Mouse (Mus musculus) left cerebral cortex, adult 8-10 months (tissue): ENCODE data around the gene Ube2s. TPM values are rescaled to one million over a fixed set of nuclear protein-coding genes. Genes with fewer than 3 reads are reported as not detected.

Experiments used
- DNase-seq, 2 experiments: peaks; one replicate each; pipeline ENCODE4 v3.0.0; 2022; ENCODE audit warnings: low spot score in 2 of 2
- total RNA-seq, 4 experiments: library from RNA; stranded (reverse); gene quantifications; 2 replicates each; pipeline ENCODE4 v1.2.4; 2022

Ube2s gene
- total RNA-seq, 4 experiments from 2014 or later = 103 to 130 (median 112) TPM

DNA sequence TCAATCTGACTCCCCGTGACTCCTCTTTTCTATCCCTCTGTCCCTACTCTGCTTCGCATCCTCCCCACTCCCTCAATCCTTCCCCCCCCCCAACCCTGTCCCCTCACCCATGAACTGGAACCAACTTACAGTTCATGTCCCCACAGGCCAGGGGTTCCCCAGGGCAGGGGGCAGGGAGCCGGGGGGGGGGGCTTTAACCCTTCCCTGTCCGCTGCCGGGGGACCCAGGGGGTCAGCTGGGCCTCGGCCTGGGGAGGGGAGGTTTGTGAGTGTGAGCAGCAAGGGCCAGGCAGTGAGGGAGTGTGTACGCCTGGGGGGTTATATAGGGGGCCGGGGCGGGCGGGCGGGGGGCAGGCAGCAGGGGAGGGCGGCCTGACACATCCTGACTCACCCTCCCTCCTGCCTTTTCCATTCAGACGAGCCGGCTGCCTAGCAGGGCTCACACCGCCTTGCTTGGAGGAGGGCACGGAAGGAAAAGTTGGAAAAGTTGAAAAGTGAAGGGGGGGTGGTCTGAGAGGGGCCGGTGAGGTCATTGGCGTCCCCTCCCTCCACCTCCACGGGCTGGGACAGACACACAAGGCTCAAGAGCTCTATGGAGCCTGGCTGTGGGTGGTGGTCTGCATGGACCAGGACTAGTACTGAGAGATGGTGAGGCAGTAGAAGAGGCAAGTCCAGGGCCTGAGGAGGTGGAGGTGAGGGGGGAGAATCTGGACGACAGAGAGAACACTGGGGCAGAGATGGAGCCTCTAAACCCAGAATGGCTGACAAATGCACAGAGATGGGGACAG, 34.3 kb downstream of the Ube2s start:
- no peak for DNase-seq

DNA sequence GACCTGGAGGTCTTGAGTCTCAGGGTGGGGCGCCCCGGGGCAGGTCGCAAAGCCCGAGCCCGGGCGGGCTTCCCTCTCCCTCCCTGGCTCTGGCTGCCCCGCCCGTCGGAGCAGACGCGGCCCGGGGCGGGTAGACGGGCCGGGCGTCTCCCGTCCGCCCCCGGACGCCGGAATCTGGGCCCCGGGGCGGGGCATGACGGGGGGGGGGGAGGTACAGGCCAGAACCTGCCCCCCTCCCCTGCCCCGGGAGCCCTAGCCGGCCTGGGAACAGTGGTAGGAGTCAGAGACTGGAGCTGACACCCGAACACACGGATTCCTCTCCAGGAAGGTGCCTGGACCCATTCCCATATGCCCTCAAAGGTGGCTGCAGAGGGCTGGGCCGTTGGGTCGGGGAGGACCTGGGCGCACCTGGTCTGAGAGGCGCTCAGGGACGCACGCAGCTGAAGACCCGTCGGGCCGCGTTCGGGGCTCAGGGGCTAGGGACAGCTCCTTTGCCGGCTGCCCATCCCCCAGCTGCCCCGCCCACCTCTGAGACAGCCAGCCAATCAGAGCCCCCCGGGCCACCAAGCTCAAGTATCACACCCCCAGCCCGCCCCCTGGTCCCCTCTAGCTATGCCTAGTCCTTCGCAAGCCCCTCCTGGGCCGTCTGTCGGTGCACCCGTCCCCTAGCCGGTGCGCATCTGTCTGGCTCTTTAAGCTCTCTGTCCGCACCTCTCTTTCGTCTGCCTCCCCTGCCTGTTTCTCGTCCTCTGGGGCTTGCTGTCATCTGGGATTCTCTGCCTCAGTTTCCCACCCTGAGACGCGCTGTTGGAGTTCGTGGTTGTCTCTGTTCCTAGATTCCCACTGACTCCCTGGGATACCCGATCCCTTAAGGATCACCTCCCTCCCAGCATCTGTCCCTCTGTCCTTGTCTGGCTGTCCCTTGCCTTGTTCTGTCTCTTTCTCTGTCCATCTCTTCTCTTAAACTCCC, 35.2 kb downstream of the Ube2s start:
- no peak for DNase-seq

DNA sequence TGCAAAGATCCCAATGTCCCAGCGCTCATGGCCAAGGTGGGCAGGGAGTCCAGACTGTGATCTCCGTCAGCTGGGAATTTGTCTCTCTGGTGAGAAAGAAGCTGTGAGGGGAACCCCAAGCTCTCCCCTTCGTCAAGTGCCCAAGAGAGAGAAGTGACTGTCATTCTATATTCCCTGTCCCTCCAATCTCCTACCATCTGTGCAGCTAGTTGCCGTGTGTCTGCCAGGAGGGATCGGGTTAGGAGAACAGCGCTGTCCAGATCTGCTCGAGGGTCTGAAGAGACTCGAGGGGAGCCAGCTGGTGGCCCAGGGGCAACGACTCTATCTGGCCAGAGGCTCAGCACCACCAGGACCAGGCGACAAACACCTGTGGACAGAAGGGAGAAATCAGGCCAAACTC, 36.3 kb downstream of the Ube2s start:
- DNase-seq = no peak

DNA sequence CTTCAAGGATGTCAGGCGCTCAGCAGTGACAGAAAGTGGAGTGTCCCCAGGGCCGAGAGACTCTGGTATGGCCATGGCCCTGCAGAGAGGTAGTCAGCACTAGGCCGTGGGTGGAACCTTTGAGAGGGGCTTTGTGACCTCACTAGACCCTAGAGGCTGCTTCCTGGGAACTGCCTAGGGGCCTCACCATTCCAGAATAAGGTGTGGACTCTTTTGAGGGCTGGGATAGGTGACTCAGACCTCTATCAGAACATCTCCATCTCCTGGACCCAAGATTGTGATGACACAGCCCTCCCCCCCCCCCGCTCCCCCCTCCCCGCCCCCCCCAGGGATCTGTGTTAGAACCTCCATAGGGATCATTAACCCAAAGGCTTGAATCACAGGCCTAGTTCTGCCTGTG, 41.2 kb downstream of the Ube2s start, which contains the start of gene Fam71e2:
TSS of gene Fam71e2 (minus strand) at position 101 of the 400 bp plus-strand sequence.
- DNase-seq = no peak

DNA sequence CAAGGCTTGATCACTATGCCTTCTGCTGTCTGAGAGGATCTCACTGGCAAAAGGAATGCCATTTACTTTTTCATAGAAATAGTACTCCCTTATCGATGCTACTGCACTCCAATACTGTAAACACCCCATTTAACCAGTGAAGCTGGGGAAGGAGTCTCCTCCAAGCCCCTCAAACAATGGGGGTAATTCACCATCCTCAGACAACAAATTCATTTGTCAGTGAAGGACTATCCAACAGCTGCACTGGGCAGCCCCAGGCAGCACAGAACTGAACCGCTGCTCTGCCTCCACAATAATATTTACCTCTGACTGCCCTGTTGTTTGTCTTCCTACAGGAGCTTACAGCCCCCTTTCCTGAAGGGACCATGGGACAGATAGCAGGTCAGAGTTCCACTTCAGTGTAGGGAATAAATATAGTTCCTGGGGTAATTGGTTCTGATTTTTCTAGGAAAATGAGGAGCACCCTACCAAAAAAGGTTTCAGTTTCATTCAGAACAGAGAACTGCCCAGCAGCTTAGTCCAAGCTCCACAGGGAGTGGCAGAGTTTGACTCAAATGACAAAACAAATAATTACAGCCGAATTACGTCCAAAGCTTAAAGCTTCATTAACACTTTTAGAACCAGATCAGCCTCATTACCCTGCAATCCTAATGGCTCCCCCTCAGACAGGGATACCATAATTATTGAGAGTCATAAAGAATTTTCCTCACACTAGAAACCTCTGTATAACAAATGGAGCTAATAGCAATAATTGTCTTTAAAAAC, 47.3 kb downstream of the Ube2s start:
- no peak for DNase-seq

DNA sequence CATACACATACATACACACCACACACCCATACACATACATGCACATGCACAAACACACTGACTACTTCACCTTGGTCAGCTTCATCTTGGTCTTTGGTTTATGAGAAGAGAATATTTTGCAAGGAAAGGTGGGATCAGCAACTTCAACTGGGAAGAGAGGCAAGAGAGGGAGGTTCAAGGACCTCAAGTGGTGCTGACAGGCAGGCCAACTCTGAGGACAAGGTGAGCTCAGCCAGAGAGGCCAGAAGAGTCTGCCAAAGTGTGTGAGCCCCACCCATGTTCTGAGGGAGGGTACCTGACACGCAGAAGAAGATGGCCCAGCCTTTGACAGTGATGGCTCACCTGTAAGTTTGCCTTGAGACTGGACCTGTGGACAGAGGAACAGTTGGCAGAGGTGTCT, 52.7 kb downstream of the Ube2s start:
- DNase-seq = no peak

DNA sequence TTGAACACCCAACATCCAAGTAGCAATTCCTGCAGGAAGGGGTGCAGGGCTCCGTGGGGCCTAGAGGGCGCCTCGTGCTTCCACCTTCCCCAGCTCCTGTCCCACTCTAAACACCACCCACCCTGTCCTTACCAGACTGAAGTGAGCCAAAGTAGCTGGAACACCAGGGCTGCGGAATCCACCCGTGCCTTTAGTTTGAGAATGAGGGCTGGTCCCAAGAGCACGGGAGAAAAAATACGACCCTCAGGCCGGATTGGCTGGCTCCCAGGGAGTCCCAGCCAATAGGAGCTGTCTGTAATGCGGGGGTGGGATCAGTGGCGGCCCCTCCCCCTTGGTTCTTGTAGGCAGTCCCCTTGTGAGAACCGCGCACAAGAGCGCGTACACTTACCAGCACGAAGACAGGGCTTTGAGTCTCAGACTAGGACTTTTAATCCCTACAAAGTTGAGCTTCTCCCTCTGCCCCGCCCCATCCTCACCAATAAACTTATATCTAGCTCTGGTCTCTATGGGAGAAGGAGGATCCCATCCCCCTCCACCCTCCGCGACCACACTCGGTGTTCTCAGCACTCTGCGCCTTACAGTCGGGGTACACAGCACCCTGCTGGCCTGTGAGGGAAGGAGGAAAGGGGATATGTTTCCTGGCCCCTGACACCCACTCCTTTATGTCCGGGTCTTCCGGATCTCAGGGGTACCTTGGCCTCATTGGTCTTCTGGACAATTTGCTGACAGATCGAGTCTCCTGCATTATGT, 59.4 kb downstream of the Ube2s start, which contains the start of gene Cox6b2:
TSS of gene Cox6b2 (minus strand) at position 274 of the 750 bp plus-strand sequence.
- DNase-seq = no peak

DNA sequence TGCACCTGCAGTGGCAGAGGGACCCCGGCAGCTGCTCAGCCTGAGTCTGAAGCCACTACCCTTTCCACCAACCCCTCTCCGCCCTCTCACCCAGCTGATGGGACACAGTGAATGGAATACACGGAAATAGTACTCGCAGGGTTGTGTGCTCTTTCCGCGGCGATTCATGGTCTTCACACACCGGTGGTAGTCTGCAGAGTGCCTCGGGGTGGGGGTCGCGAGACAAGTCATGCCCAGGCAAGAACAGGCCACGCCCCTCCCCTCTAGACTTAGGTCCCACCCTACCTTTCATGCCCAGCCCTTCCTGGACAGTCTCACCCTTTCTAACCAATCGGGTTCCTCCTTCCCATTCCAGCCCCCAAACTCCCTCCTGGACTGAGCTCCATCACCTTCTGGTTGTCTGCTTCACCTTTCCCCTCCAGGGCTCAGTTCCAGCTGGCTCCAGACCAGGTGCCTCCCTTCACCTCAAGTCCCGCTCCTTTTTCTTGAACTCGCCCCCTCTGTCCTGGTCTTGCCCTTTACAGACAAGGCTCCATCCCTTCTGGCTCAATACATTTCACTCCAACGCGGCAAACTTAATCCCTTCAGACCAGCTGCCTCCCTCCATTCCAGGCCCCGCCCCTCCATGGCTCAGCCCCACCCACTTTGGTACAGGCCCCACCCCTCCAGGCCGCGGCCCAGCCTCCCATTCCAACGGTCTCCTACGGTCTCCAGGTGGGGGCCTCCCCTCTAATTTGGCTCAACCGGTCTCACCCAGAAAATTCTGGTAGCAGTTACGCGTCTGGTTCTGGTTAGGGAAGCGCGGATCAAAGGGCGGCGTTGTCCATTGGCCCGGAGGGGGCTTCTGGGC, 60.2 kb downstream of the Ube2s start:
- DNase-seq = no peak

DNA sequence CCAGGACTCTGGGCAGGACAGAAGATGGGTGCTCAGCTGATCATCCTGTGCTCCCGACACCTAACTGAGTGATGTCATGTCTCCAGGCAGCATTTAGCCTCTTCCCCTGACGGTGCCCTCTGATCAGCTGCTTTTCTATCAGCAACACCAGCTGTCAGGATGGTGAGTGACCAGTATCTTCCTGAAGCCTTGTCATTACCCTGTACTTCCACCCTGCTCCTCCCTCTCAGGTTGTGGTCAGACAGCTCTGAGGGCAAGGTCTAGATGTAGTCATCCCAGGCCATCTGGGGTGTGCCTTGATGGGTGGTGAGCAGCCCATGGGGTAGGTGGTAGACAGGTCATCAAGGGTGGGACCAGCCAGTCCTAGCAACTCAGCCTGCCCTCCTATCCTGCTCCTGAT, 63.2 kb downstream of the Ube2s start:
- no peak for DNase-seq

DNA sequence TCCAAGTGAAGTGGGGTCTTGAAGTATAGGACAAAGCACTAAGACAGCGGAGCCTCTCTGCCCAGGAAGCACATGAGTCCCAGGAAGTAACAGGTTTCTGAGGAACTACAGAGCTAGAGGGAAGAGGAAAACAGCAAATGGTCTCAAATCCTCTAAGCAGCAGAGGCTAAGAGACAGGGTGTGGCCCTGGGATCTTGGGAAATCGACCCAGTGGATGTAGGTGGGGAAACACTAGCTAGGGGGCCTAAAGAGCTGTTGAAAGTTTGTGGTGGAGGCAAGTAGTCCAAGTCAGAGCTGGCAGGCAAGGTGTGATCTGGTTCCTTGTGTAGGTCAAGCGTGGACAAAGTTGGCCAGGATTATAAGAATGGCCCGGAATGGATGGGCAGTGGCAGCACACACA, 64.1 kb downstream of the Ube2s start:
- DNase-seq = no peak

DNA sequence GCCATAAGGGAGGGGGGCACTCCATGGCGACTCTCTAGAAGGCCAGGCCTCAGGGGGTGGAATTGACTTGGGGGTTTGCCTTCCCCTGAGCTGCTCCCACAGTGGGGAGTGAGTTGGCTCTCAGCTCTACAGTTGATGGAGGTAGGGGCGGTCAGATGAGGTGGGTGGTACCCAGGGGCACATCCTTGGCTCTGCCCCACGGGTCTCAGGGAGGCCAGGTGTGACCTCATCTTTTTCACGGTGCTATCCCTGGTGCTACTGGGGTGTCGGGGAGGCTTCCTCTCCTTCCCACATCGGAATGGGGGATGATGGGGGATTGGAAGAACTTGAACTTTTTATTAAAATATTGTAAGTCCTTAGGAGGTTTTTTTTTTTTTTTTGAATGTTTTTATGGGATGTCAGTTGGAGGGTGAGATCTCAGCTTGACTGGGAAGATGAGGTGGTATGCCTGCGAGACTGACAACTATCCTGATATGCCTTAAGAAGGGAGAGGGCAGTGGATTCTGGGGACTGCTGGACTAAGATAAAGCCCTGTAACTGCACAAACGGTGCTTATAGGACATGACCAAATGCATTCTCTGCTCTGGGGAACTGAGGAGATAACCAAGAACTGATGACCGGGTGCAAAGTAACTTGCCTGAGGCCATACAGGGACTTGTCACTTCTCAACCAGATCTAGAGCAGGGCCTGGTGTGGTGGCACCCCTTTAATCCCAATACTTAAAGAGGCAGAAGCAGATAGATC, 65.1 kb downstream of the Ube2s start:
- DNase-seq = no peak

DNA sequence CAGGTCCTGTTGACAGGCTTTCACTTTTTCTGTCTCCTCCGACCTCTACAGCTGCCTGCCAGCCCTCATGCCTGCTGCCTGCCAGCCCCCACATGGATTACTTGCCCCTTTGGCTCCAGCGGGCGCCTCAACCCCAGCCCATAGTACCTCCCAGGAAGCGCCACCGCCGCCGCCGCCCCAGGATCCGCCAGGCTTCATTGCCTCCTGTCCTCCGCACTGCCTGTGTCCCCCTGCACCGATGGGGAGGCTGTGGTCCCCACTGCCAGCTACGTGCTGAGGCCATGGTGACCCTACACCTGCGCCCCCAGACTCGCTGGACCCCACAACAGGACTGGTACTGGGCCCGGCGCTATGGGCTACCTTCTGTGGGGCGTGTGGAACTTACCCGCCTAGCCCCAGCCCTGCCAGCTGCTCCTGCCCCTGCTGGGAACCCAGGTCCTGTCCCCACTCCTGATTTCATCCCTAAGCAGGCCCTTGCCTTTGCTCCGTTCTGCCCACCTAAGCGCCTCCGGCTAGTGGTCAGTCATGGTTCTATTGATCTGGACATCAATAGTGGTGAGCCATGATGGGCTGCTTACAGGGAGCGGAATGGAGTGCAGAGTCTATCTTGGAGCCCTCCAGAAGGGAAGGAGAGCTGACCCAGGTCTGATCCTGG, 65.9 kb downstream of the Ube2s start:
- DNase-seq = no peak

DNA sequence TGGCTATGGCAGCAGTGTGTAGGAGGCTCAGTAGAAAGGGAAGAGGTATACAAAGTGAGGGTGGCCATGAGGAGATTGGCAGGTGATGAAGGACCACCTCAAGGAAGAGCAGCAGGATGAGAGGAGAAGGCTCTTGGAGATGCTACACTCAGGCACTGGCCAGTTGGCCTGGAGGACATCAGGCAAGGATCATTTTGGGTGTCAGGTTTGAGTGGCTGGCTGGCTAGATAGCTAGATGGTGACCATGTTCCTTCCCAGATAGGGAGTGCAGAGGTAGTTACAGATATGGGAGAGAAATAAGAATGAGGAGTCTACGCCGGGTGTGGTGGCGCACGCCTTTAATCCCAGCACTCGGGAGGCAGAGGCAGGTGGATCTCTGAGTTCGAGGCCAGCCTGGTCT, 67.5 kb downstream of the Ube2s start:
- no peak for DNase-seq

Other genes starting within 250 kb of the Ube2s start
- gene Ptprh, start 208.5 kb downstream of the Ube2s start, total RNA-seq = 1 to 10 TPM in 3 of 4 experiments, under 1 TPM in 1; 0.79 to 1.7 (median 1.3) TPM
- gene Tmem86b, start 181.2 kb downstream of the Ube2s start, total RNA-seq = 10 to 100 TPM in 3 of 4 experiments, 1 to 10 TPM in 1; 9.1 to 12.5 (median 12.2) TPM
- gene Ppp6r1, start 153.6 kb downstream of the Ube2s start, total RNA-seq = 100 to 1,000 TPM; 118 to 128 (median 127) TPM
- gene Hspbp1, start 127.5 kb downstream of the Ube2s start, total RNA-seq = 10 to 100 TPM; 83.7 to 95.5 (median 89.4) TPM
- 100 to 1,000 TPM; 377 to 435 (median 401) TPM for gene Brsk1, start 122.0 kb downstream of the Ube2s start, total RNA-seq
- under 1 TPM in 2 of 4 experiments, not detected in 2; 0.16 to 0.21 TPM for gene Tmem150b, start 87.3 kb downstream of the Ube2s start, total RNA-seq
- gene Kmt5c, start 72.5 kb downstream of the Ube2s start, total RNA-seq = 10 to 100 TPM; 22.0 to 31.3 (median 25.3) TPM
- 1 to 10 TPM; 5.1 to 8.7 (median 6.8) TPM for gene Cox6b2, start 59.5 kb downstream of the Ube2s start, total RNA-seq
- not detected for gene Fam71e2, start 41.3 kb downstream of the Ube2s start, total RNA-seq
- under 1 TPM; 0.26 to 0.70 (median 0.39) TPM for gene Il11, start 29.7 kb downstream of the Ube2s start, total RNA-seq
- not detected for gene Tmem190, start 29.7 kb downstream of the Ube2s start, total RNA-seq
- gene Tmem238, start 22.9 kb downstream of the Ube2s start, total RNA-seq = 1 to 10 TPM; 3.0 to 4.2 (median 3.1) TPM
- 100 to 1,000 TPM; 329 to 537 (median 413) TPM for gene Rpl28, start 19.7 kb downstream of the Ube2s start, total RNA-seq
- gene Shisa7, start 32.1 kb upstream of the Ube2s start, total RNA-seq = 100 to 1,000 TPM; 105 to 117 (median 110) TPM
- 1 to 10 TPM; 8.3 to 10.0 (median 9.1) TPM for gene Isoc2b, start 57.7 kb upstream of the Ube2s start, total RNA-seq
- 10 to 100 TPM; 16.1 to 17.7 (median 17.1) TPM for gene Isoc2a, start 64.6 kb upstream of the Ube2s start, total RNA-seq
- under 1 TPM in 3 of 4 experiments, not detected in 1; 0.48 to 0.65 (median 0.51) TPM for gene Gm36210, start 93.9 kb upstream of the Ube2s start, total RNA-seq
- gene Zfp628, start 102.6 kb upstream of the Ube2s start, total RNA-seq = 10 to 100 TPM; 14.7 to 16.8 (median 15.5) TPM
- gene Nat14, start 109.4 kb upstream of the Ube2s start, total RNA-seq = 100 to 1,000 TPM in 1 of 4 experiments, 10 to 100 TPM in 3; 94.7 to 100 (median 95.8) TPM
- gene Ssc5d, start 113.2 kb upstream of the Ube2s start, total RNA-seq = 1 to 10 TPM; 2.1 to 3.5 (median 2.6) TPM
- gene Sbk2, start 151.8 kb upstream of the Ube2s start, total RNA-seq = under 1 TPM; 0.16 to 0.68 (median 0.26) TPM
- gene Sbk3, start 158.6 kb upstream of the Ube2s start, total RNA-seq = 1 to 10 TPM in 3 of 4 experiments, under 1 TPM in 1; 0.88 to 1.3 (median 1.1) TPM
- 10 to 100 TPM; 23.3 to 31.7 (median 25.0) TPM for gene Zfp579, start 183.6 kb upstream of the Ube2s start, total RNA-seq
- gene Zfp524, start 201.8 kb upstream of the Ube2s start, total RNA-seq = 1 to 10 TPM; 6.3 to 7.8 (median 6.5) TPM
- 10 to 100 TPM; 21.3 to 23.5 (median 23.2) TPM for gene Fiz1, start 202.1 kb upstream of the Ube2s start, total RNA-seq
- not detected for gene Gm44973, start 202.9 kb upstream of the Ube2s start, total RNA-seq
- gene Zfp865, start 207.8 kb upstream of the Ube2s start, total RNA-seq = 10 to 100 TPM; 33.5 to 38.8 (median 35.8) TPM
- gene Ccdc106, start 208.0 kb upstream of the Ube2s start, total RNA-seq = 10 to 100 TPM; 55.7 to 63.0 (median 59.8) TPM
- gene 4632433K11Rik, start 221.5 kb upstream of the Ube2s start, total RNA-seq = 1 to 10 TPM in 1 of 4 experiments, not detected in 3; 1.5 TPM
- gene Zfp784, start 225.9 kb upstream of the Ube2s start, total RNA-seq = 1 to 10 TPM; 5.4 to 6.0 (median 5.7) TPM
- 10 to 100 TPM; 25.2 to 31.7 (median 27.2) TPM for gene Zfp580, start 238.9 kb upstream of the Ube2s start, total RNA-seq
- gene U2af2, start 249.6 kb upstream of the Ube2s start, total RNA-seq = 100 to 1,000 TPM; 159 to 182 (median 174) TPM